Mouse (Mus musculus) spleen, embryonic (tissue): ENCODE data around the gene Smim23.

Source experiments
- CTCF ChIA-PET: fragments of 350-600 bp; sonication (Branson Sonifier 250); formaldehyde crosslinking; loops from one replicate; lab custom pipeline; 2022; lab: Charles Lee

The Smim23 gene

DNA sequence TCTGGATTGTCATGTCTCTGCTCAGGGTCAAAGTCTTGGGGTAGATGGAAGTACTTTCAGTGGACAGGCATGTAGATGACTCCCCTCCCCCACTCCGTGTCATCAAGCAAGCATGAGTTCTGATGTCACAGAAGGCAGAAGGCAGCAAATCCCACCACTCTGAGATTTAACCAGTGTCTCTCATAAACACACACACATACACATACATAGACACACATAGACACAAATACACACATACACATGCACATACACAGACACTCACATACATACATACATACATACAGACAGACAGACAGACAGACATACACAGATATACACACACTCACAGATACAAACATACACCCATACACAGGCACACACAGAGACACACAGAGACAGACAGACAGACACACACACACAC is at the start of gene Smim23:
TSS of gene Smim23 (minus strand) at position 101 of the 400 bp plus-strand sequence.
- CTCF ChIA-PET: interaction anchor here (0.6 kb wide), 1 partner anchor 339 kb away, joined by 3 read pairs; no protein-coding TSS in a partner anchor

DNA sequence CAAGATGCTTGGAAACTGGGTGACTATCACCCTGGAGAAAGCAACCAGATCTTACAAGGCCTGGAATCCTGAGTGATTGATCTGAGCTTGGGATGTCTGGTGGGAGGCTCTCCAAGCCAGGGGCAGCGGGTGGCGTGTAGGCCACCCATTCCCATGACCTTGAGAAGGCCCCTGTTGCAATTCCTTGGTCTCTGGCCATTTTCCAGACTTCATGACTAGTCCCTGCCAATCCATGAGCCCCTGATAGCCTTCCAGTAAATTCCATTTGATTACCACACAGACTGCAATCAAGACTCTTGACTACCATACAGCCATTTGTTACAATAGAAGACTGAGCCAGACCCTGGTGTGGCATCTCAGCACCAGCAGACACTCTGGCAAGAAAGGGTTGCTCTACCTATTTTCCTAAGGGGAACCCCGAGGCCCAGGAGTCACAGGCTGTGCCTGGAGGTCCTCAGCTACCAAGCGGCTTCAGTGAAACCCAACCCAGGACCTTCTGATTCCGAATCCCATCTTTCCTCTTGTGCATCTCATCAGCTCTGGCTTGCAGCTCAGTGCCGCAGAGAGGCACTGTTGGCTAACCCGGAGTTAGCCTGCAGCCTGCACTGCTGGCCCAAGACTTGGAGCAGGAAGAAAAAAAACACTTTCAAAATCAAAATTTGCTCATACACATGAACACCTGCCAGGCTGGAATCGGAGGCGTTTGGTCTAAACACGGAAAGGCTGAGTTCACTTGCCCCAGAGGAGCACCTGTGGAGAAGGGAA is 44.4 kb upstream of the Smim23 start:
- CTCF ChIA-PET: no interaction called here

DNA sequence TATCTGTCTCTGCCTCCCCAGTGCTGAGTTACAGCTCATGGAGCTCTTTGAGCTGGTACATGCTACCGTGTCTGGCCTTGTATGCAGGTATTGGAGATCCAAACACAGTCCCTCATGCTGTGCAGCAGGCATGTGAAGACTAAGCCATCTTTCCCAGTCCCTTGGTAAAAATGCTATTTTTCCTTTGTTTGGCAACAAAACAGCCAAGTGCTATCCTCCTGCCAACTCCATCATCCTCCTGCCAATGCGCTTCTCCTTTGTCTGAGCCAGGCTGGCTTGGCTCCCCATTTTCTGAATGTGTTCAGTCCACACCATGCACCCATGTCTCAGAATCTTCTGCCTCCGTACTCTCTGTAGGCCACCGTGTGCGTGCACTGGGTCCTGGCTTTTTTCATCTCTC is 40.2 kb upstream of the Smim23 start:
- CTCF ChIA-PET: interaction anchor here (0.7 kb wide), 1 partner anchor 510 kb away, joined by 3 read pairs; no protein-coding TSS in a partner anchor

DNA sequence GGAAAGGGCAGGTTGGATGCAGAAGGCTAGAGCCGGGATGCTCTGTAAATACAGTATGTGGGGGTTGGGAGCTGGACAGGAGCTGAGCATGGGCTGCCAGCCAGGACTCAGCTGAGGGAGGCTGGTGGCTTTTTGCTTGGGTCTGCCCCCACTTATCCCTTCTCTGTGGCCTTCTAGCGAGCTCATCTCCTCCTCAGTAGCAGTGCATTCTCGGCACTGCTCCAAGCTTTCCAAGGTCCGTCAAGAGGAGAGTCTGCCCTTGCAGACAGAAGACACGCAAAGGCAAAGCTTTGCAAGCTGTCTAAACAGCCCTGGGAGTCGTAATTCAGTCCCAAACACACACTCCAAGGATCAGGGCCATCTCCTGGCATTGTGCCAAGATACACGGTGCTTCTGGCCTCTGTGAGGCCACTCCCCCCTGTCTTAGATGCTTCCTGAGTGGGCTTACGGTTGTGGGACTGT is 33.0 kb upstream of the Smim23 start:
- CTCF ChIA-PET: no interaction called here

DNA sequence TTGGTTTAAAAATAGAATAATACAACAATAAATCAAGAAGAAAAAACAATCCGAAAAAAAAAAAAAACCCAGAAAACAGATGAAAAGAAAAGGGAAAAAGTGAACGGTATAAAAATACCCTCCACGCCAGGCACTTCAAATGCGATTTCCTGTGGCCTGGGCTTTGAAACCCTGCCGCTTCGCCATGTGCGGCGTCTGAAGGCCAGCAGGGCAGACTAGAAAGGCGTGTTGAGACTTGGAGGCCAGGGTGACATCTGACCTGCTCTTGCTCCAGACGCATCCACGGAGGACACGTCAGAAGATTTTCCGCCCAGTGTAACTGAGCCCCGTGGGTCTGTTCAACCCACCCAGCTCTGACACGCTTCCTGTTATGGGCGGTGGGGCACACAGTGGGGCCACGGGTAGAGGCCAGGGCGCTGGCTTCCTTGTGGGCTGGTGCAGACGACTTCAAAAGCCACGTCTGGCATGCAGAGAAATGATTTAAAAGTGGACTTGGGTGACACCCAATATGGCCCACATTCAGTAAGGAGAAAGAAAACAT is 22.3 kb upstream of the Smim23 start:
- CTCF ChIA-PET: no interaction called here

DNA sequence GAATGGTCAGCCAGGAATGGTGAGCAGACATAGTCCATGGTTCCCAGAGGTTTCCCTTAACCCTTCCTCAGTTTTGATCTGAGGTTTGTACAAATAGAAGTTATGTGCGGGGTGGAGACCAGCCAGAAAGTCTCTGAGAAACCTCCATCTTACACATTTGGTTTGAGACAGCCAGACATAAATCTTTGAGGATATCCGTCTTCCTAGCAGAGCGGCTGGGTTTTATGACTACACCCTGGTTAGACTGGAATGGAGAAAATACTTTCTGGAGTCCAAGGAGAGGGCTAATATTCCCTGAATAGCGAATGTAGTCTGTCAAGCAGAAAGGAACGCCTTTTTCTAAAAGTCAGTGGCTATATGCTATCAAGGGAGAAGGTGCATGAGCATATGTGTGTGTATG is 16.8 kb upstream of the Smim23 start:
- CTCF ChIA-PET: no interaction called here

DNA sequence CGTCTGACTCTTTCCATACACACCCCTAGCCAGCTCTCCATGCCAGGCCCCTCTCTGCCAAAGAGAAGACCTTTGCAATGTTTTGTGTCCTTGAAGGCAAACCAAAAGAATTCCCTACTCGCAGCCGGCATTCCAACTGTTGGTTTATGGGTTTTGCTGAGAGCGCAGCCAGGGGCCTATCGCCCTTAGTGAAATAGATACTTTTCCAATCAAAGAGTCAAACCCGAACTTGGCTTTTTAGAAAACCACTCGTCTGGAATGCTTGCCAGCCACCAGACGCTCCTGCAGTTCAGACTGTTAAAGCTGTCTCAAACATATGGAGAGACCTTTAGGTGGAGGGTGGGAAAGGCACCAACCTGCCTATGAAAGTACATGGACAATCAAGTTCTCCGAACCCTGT is 15.9 kb upstream of the Smim23 start:
- CTCF ChIA-PET: no interaction called here

DNA sequence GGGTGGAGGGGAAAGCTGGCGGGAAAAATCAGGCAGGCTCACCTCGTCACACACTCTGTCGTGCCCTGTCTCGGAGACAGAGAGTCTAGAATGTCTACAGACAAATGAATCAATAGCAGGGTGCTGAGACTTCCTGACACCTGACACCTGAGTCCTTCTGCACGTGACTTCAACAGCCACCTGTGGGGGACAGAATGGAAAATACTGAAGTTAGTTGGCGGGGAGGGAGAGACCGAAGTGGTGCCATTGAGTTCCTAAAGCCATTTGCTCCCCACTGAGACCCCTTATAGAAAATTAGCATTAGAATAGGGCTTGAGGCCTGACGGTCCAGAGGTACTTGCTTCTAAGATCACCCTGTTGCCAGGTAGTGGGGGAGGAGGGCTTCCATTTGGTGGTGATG is 10.6 kb upstream of the Smim23 start:
- CTCF ChIA-PET: no interaction called here

DNA sequence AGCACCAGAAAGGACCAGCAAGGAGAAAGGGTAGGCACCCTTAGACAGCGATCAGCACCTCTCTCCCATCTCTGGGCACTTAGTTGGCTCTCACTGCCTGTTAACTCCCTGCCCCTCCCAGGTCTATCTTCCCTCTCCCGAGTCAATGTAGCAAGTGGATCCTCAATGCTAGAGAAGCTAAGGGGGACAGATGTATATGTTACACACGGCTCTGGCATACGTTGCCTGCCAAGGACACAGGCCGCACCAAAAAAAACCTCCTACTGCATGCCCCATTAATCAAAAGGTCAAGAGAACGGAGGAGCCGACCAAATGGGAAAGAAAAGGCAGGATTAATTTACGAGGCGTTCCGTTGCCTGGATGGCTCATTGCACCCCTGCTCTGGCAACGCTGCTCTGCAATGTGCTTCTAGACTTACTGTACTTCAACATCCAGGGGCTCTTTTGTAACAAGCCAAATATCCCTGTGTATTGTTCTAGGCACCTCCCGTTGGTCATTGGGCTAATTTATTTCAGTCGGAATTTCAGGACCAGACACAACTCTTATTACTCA is 10.0 kb upstream of the Smim23 start:
- CTCF ChIA-PET: no interaction called here

DNA sequence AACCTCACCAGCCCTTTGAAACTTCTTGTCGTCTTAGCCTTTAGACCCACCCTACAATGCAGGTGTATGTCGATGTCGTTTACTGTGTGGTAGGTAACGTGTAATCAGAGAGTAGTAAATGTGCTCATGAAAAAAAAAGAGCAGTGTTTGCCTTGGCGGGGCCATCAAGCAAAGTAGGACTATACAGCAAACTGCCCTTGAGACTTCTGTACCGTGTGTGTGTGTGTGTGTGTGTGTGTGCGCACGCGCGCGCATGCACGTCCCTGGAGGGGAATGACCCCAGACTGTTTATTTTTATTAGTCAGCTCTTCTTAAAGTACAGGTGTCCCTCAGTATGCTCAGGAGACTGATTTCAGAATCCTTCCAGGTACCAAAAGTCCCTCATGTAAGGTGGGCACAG is 6.8 kb downstream of the Smim23 start:
- CTCF ChIA-PET: no interaction called here

DNA sequence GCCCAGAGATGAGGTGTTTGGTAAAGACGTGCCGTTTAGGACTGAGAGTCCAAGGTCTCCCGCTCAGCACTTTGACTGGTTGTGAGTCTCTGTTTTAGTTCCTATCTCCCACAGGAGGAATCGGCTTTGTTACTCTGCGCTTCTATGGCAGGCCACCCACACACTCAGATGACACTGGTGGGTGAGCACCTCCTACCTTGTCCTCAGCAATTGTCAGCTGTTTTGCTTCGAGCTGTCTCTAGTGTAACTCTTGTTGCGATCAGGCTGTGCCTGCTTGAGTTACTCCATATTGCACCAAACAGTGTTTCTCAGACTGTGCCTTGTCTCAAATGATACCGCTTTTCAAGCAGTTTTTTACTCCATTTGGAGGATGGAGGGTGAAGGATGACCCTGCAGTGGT is 10.1 kb downstream of the Smim23 start:
- CTCF ChIA-PET: no interaction called here

DNA sequence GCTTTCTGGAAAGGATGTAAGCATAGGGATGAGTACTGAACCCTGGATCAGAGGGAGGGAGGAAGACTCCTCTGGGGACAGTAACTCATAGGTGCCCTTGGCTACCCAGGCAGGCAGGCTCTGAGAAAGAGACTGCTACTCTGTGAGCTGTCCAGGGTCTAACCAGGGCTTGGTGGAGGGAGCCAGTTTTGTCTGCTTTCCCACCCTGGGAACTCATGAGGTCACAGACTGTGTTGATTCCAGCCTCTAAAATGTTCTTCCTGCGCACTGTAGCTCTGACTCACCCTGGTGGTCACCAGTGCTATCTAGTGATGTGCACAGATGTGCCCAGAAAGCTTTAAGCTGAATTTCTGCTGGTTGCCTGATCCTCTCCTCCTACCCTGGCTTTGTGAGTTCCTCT is 15.3 kb downstream of the Smim23 start:
- CTCF ChIA-PET: no interaction called here

DNA sequence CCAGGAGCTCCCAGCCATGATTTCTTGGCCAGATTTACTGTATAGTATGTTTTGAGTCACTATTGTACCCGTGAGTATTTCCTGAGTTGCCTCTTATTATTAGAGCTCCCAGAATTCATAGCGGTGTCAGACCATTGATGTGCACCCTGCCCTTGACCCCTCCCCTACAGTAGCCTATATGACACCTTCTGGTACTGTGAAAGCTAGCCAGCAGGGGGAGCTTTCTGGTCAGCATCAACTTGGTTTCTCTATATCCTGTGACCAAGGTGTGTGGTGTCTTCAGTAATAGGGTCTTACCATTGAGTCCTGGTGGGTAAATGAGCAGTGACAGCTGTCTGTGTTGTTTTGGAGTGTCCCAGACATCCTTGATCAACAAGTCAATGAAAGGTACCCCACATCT is 18.4 kb downstream of the Smim23 start:
- CTCF ChIA-PET: interaction anchor here (0.6 kb wide), 1 partner anchor 175 kb away, joined by 3 read pairs; no protein-coding TSS in a partner anchor

DNA sequence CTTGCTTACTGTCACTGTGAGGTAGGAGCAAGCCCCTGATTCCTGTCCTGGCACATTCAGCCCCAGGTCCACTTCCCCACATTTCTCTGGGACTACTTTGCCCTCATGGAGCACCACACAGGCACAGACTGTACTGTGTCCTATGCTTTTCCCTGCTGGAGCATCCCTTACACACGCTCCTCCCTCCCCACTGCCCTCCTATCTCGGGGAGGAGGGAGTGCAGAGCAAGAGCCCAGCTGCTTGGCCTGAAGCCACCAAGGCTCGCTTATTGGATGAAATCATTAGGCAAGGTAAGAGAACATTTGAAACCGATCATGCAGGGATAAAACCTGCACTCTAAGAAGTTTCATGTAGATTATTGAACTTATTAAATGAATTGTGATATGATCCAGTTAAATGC is 20.7 kb downstream of the Smim23 start:
- CTCF ChIA-PET: no interaction called here

DNA sequence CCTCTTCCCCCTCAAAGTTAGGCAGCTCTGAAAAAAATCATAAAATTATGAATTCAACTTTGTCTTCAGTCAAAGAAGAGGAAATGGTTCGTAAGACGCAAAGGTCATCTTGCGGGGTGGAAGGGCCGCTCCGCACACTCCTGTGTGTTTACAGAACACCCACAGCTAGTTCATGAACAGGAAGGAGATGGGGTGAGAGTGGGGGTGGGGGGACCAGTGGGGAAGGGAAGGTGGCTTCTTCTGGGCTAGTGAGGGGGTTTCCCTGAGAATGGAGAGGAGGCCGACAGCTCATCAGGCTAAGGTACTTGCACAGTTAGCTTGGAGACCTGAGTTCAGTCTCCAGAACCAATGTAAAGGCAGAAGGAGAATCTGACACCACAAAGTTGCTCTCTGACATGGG is 22.7 kb downstream of the Smim23 start:
- CTCF ChIA-PET: no interaction called here

DNA sequence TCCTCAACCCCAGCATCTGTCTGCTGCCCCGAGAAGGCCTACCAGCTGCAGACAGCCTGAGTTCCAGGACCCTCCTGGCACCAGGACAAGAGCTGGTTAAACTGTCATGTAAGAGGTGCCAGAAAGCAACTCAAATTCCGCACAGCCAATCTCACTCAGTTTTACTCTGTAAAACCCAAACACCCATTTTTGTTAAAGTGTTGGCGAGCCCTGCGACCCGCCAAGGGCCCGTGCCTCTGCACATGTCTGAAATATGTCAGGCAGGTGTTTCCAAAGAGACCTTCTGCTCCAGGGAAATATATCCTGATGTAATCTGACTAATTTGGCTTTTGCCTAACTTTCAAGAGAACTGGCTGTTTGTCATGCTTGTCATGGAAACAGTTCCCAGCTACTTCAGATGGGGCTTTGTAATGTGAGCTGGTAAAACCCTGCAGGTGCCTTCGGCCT is 23.5 kb downstream of the Smim23 start:
- CTCF ChIA-PET: no interaction called here

DNA sequence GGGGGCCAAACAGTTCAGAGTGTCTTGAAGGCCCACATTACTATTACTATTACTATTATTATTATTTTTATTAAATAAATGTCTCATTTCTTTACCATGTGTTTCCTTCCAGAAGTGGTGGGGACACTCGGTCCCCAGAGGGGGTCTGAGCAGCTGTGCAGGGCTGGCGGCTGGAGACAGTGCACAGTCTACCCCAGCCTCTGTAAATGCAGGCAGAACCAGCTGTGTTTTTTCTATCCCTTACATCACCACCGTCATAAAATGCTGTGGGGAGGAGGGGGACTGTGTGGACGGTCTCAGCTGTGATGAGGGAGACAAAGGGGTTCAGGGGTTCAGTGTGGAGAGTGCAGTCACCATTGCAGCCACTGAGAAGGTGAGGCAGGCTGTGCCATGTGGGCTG is 26.0 kb downstream of the Smim23 start:
- CTCF ChIA-PET: no interaction called here

DNA sequence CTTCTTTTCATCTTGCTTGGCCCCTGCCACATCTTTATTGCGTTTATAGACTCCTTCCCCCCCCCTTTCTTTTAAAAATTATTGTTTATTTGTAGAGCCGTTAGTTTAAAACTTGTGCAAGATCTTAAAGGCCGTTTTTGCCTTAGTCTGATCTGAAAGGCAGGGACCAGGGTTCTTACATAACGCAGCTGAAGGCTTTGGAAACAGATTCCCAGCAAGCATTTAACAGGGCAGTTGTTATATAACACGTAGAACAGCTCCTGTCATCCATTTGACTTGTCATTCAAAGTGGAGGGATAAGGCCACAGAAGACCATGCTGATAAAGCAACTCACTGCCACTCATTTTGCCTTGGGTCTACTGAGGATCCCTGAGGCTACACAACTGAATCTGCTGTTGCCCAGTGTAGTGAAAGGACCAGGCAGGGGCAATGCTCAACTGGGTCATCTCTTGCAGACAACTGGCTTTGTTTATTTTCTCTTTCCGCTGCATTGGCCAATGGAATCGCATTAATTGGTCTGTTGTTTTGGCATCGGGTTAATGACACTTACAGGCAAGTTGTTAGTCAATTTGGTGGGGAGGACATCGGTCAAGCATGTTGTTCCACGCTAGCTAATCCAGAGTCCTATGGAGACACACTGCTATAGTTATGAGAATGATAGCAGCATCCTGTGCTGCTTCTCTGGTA is 29.5 kb downstream of the Smim23 start:
- CTCF ChIA-PET: interaction anchor here (0.7 kb wide), 1 partner anchor 209 kb away, joined by 3 read pairs; no protein-coding TSS in a partner anchor

DNA sequence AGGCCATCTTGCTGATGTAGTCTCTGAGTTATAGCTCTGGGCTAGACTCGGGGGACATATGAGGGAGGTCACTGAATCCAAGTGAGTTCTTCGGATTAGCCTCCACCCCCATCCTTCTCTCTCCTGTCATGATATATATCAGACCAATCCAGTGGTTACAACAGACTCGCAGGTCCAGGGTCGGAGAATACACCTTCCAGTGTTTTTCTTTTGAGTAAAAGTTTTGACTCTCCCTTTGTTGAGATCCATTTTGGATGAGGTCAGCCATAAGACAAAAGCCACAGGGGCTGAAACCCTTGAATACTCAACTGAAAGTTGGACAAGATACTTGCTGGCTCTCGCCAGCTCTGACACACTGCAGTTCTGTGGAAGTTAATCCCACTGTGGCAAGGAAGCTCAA is 38.2 kb downstream of the Smim23 start:
- CTCF ChIA-PET: no interaction called here

DNA sequence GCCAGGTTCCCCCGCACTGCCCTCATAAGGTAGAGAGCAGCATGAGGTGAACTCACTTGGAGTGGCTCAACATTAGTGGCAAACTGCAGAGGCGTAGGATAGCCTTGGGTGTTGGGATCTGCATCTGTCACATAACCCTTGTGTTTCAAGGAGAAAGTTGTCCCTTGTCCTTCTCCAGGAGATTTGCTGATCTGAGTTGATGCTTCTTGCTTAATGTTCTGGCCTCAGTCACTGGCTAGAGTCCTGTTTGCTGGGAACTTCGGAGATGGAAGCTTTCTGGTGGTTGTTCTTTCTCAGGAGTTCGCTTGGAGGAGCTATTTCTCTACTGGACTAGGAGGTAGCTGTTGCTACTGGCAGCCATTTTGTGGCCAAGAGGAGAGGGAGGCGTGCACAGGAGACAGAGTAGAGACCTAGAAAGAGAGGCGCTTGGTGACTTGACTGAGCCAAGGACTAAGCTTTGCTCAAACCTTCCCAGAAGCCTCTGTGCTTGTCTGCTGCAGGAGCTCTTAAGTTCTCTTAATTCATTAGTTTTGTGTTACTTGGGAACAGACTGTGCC is 38.7 kb downstream of the Smim23 start:
- CTCF ChIA-PET: no interaction called here

DNA sequence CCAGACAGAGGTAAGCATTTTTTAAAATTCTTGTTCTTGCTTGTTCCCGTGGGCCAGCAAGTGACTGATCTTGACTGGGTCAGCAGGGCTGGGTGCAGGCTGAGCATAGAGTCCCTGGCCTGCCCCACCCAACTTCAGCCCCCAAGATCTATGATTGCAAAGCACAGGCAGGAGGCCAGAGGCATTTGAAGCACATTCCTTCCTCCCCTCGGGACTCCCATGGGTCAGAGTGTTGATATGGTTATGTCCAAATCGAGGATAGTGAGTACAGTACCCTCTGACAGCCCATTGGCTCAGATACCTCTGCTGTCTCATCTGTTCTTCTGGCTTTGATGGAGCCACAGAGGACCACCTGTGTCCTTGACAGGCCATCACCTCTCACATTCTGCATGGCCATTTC is 41.7 kb downstream of the Smim23 start:
- CTCF ChIA-PET: no interaction called here
